Mouse (Mus musculus) testis, postnatal 10 days (tissue): ENCODE measurements around the gene Ogfod3.

Experiments used
- DNase-seq: peaks from one replicate; pipeline ENCODE4 v3.0.0; 2021; ENCODE audit warnings: low spot score

Gene Ogfod3

GRCm38 (mm10) chr11:121204161-121205006 is at the start of gene Ogfod3, which contains the start of gene Hexdc:
Gene Ogfod3, minus strand, starts transcription at chr11:121204711.
Gene Hexdc, plus strand, starts transcription at chr11:121204433.
- DNase-seq = peak; percentile 99

GRCm38 (mm10) chr11:121250196-121250595 is 45.7 kb upstream of the Ogfod3 start:
- DNase-seq = no peak

GRCm38 (mm10) chr11:121239669-121240068 is 35.2 kb upstream of the Ogfod3 start:
- DNase-seq = no peak

- no peak for DNase-seq
Observed at GRCm38 (mm10) chr11:121237345-121238128, 33.0 kb upstream of the Ogfod3 start.

- DNase-seq = peak; percentile 98
Observed at GRCm38 (mm10) chr11:121236564-121237344, 32.2 kb upstream of the Ogfod3 start, which contains the start of gene Narf. Gene Narf, plus strand, starts transcription at chr11:121237253.

- DNase-seq = peak; percentile 70
Observed at GRCm38 (mm10) chr11:121235475-121236238, 31.1 kb upstream of the Ogfod3 start.

DNA sequence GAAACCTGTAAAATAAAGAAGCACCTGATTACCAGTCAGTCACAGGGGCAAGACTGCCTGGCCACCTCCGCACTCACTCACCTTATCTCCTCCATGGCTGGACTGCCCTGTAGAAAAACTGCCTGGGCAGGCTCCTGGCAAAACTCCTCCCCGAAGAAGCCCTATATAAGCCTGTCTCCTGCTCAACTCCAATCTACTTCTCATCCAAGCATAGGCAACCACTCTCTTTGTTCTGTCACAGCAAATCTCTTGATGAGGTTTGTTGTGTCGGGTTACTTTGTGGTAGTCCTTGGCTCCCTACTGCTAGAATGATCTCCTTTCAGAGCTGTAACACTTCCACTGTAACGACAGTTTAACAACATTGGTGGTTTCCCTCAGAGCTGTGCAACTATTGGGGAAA is 28.2 kb upstream of the Ogfod3 start:
- DNase-seq = no peak

- no peak for DNase-seq
Observed at GRCm38 (mm10) chr11:121231628-121232291, 27.2 kb upstream of the Ogfod3 start.

DNA sequence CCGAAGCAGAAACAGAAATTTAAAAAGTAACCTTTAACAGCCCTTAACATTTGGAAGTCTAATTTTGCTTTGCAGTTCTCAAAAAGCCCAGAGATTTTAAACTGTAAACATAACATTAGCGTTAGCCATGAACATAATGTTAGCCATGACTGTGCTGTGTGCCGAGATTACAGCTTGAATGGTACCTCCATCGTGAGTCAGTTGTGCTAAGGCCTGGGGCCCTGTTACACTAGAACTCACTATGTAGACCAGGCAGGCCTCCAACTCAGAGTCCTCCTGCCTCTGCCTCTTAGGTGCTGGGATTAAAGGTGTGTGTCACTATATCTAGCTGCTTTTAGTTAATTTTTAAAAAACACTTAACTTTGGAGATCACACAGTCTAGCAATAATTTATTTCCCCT is 26.7 kb upstream of the Ogfod3 start:
- DNase-seq = no peak

DNA sequence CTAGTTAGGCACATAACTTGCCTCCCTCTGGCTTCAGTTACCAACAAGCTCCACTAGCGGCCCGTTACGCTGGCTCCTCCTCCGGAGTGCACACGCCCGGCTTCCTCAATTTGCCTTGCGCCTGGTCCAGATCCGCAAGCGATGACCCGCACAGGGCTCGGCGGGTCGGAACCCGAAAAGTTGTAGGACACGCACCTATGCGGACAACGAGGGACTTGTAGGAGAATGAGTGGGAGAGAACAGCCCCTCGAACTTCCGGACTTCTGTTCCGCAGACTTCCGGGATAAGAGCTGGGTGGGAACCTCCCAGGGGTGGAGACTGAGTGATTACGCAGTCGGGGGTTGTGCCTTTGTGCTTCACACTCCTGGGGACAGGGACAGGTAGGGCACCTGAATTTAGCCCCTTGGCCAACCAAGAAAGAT is 24.5 kb upstream of the Ogfod3 start, which contains the start of gene Cybc1:
Gene Cybc1 (minus strand): TSS at position 305 of the 422 bp plus-strand sequence.
- DNase-seq = peak; percentile 72

- no peak for DNase-seq
Observed at GRCm38 (mm10) chr11:121228129-121229017, 23.9 kb upstream of the Ogfod3 start.

DNA sequence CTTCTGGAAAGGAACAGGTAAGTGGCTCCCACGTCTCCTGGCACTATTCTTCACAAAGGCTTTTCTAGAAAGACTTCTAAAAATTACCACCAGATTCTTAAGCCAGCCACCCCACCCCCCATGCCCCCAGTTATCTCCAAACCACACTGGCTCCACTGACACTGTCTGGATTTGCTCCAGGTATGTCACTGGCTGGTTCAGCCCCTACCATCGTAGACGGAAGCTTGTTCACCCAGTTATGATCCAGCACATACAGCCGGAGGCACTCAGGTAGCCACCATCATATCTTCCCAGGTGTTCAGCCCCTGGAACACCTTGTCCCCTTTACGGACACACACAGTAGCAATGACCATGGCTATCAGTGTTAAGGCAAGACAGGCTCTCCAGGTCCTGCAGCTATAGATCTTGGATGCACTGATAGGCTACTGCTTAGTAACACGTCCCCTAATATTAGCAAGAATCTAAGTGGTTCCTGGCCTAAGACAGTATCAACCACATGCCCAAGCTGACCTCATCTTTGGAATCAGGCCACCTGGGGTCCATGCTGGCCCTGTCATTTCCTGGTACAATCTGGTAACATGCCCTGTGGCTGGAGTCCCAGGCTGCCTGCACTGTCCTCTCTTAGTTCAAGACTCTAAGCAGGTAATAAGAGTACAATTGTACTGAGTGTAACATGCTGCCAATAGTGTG is 17.0 kb upstream of the Ogfod3 start:
- no peak for DNase-seq

DNA sequence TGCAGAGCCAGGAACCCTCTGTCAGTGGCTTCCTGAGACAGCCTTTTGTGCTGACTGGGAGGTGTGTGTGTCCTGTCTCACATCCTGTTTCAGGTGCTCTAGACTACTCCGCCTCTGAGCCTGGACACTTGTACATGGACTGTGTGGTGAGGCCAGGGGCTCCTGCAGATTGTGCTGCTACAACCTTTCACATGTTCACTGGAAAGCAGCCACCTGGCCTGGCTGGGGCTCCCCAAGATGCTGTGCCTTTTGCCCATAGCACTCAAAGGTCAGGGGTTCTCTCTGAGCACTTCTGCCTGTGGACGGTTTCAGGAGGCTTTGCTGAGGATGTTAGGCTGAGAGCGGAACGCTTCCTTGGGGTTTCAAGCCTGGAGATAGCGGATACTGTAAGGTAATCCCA is 16.3 kb upstream of the Ogfod3 start:
- no peak for DNase-seq

DNA sequence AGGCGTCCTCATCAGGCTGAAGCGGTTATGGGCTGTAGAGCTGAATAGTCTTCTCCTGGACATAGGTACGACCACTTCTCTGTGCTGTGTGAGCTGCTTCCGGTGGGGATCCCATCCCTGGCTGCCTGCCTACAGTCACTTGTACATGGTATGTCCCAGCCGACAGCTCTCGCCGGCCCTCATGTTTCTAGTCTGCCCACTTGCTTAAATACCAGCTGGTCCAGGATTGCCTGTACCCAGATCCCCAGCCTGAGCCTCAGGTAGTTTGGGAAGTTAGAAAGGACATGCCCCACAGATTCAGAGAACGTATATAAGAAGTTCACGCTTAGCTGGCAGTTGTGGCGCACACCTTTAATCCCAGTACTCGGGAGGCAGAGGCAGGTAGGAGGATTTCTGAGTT is 15.3 kb upstream of the Ogfod3 start:
- DNase-seq = no peak

GRCm38 (mm10) chr11:121216831-121217230 is 12.3 kb upstream of the Ogfod3 start:
- no peak for DNase-seq

DNA sequence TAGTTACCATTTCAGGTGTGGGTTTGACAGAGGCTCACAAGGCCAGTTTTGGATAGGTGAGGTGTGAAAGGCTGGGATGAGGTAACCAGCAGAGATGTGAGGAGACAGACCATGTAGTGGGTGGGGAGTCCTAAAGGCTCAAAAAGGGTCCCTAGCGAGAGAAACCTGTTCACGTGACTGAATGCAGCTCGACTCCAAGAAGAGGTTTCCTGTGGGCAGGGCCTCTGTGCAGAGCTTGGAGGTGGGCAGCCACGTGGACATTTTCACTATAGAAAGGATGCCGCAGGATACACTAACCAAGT is 701 bp downstream of the Ogfod3 start:
- DNase-seq = no peak

DNA sequence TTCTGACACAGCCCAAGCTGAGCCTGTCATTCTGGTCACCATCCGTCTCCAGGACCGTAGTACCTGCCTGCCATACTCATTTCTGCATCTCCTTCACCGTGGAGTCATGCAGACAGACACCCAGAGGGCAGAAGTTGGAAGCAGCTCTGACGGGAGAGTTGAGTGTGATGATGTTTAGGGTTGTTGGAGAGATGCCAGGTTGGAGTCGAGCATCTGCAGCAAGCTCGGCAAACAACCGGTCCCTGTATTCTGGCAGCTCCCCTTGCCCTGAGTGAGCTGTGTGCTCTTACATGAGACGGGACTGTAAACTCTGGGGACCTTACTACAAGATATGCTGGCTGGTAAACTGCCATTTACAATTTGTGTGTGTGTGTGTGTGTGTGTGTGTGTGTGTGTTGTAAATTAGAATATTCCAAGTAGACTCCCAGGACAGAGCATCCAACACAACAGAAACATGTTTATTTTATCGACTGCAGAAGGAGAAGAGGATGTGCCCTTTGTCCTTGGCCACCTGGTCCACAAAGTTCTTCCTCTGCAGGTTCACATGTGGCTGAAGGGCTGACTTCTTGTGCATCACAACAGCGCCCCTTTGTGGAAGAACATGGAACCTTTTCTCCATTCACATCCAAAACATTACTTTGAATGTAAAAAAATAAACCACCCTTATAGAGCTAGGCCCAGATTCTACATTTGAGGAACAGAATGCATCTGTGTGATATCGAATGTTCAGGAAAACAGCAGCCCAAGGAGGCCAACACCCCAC is 2.9 kb downstream of the Ogfod3 start:
- DNase-seq = peak; percentile 74

GRCm38 (mm10) chr11:121200781-121201180 is 3.7 kb downstream of the Ogfod3 start:
- DNase-seq = no peak

DNA sequence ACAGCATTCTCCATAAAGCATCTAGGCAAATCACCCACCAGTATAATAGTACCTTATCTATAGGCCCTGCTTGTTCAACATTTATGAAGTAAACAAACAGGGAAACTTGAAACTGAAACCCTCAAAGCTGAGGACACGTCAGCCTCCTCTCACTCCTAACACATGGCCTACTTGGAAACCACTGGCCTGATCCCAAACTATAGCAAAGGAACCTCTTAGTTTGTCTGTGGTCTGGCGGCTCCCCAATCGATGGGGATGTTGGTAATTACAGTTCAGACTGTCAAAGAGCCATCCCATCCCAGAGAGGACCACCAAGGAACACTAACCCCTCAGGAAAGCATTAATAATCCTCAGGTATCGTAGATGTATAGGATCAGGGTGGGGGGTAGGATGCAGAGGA is 4.7 kb downstream of the Ogfod3 start:
- DNase-seq = no peak
